Mouse (Mus musculus): ENCODE results near the gene Gm9945. TPM values are rescaled to one million over a fixed set of nuclear protein-coding genes. Genes with fewer than 3 reads are reported as not detected.

The Gm9945 gene
- 0.59 and 0.99 TPM in 2 replicates for polyA plus RNA-seq (2015; fragmentation: Nextera tagmentation; extraction: Ambion mirVana)

GRCm38 (mm10) chr11:53479783-53480301 lies at the start of gene Gm9945, which contains the start of gene Sowaha:
TSS of gene Gm9945 (plus strand) at chr11:53480166.
TSS of gene Sowaha (minus strand) at chr11:53480274.

GRCm38 (mm10) chr11:53430670-53431346 lies 49.2 kb upstream of the Gm9945 start, which contains the start of the genes Uqcrq and Gdf9:
TSS of gene Uqcrq (minus strand) at chr11:53430831.
TSS of gene Gdf9 (plus strand) at chr11:53431023.

GRCm38 (mm10) chr11:53456474-53457371 lies 23.2 kb upstream of the Gm9945 start, which contains the start of the genes Gm10447 and Shroom1:
TSS of gene Gm10447 (minus strand) at chr11:53457110.
TSS of gene Shroom1 (plus strand) at chr11:53457205.

GRCm38 (mm10) chr11:53469968-53470695 lies 9.8 kb upstream of the Gm9945 start, which contains the start of gene Gm9837:
TSS of gene Gm9837 (minus strand) at chr11:53470479.

GRCm38 (mm10) chr11:53519207-53520121 lies 39.5 kb downstream of the Gm9945 start, which contains the start of gene Sept8:
TSS of gene Sept8 (plus strand) at chr11:53519257.

Other genes starting within 250 kb of the Gm9945 start
- 46.6 and 47.3 TPM in 2 replicates for gene Hspa4, start 179.7 kb upstream of the Gm9945 start, polyA plus RNA-seq (2015; fragmentation: Nextera tagmentation; extraction: Ambion mirVana)
- 15.9 and 16.5 TPM in 2 replicates for gene Zcchc10, start 155.5 kb upstream of the Gm9945 start, polyA plus RNA-seq (2015; fragmentation: Nextera tagmentation; extraction: Ambion mirVana)
- gene Aff4, start 129.3 kb upstream of the Gm9945 start, polyA plus RNA-seq (2015; fragmentation: Nextera tagmentation; extraction: Ambion mirVana) = 101 and 120 TPM in 2 replicates
- gene Leap2, start 57.0 kb upstream of the Gm9945 start, polyA plus RNA-seq (2015; fragmentation: Nextera tagmentation; extraction: Ambion mirVana) = not detected in 2 replicates
- gene Uqcrq, start 49.3 kb upstream of the Gm9945 start, polyA plus RNA-seq (2015; fragmentation: Nextera tagmentation; extraction: Ambion mirVana) = 1,163 and 1,257 TPM in 2 replicates
- 1.9 and 2.4 TPM in 2 replicates for gene Gdf9, start 49.1 kb upstream of the Gm9945 start, polyA plus RNA-seq (2015; fragmentation: Nextera tagmentation; extraction: Ambion mirVana)
- gene Gm10447, start 23.1 kb upstream of the Gm9945 start, polyA plus RNA-seq (2015; fragmentation: Nextera tagmentation; extraction: Ambion mirVana) = 0.06 TPM in 1 of 2 replicates, not detected in the other
- gene Shroom1, start 23.0 kb upstream of the Gm9945 start, polyA plus RNA-seq (2015; fragmentation: Nextera tagmentation; extraction: Ambion mirVana) = 3.6 and 3.7 TPM in 2 replicates
- not detected in 2 replicates for gene Gm9837, start 9.7 kb upstream of the Gm9945 start, polyA plus RNA-seq (2015; fragmentation: Nextera tagmentation; extraction: Ambion mirVana)
- 6.8 and 7.0 TPM in 2 replicates for gene Sowaha, start 108 bp downstream of the Gm9945 start, polyA plus RNA-seq (2015; fragmentation: Nextera tagmentation; extraction: Ambion mirVana)
- 25.2 and 25.5 TPM in 2 replicates for gene Sept8, start 39.1 kb downstream of the Gm9945 start, polyA plus RNA-seq (2015; fragmentation: Nextera tagmentation; extraction: Ambion mirVana)
- gene Kif3a, start 87.2 kb downstream of the Gm9945 start, polyA plus RNA-seq (2015; fragmentation: Nextera tagmentation; extraction: Ambion mirVana) = 307 and 308 TPM in 2 replicates
- gene Il4, start 138.5 kb downstream of the Gm9945 start, polyA plus RNA-seq (2015; fragmentation: Nextera tagmentation; extraction: Ambion mirVana) = 3.0 and 3.7 TPM in 2 replicates
- gene Il13, start 154.5 kb downstream of the Gm9945 start, polyA plus RNA-seq (2015; fragmentation: Nextera tagmentation; extraction: Ambion mirVana) = not detected in 2 replicates
- 11.7 and 11.8 TPM in 2 replicates for gene Rad50, start 227.2 kb downstream of the Gm9945 start, polyA plus RNA-seq (2015; fragmentation: Nextera tagmentation; extraction: Ambion mirVana)
- 0.09 and 0.15 TPM in 2 replicates for gene Il5, start 240.6 kb downstream of the Gm9945 start, polyA plus RNA-seq (2015; fragmentation: Nextera tagmentation; extraction: Ambion mirVana)

Measured in neural tube, postnatal 0 days (tissue).